Mouse (Mus musculus) CD4-positive helper T cell, adult 2 months (primary cell): ENCODE data around the gene Abhd16a.

Experiments used
- DNase-seq: peaks from one replicate; pipeline ENCODE4 v3.0.0-alpha.2; 2012; ENCODE audit warnings: low read depth, missing footprints, low spot score

Abhd16a gene

GRCm38 (mm10) chr17:35147922-35148639, 59.0 kb downstream of the Abhd16a start:
- DNase-seq: no peak

- DNase-seq: no peak
Observed at GRCm38 (mm10) chr17:35152121-35152520, 63.1 kb downstream of the Abhd16a start.
